Mouse (Mus musculus): ENCODE results near the gene Fam19a2. TPM values are rescaled to one million over a fixed set of nuclear protein-coding genes. Genes with fewer than 3 reads are reported as not detected.

Gene Fam19a2
- total RNA-seq (2021) = 10 to 100 TPM; 76.0 to 80.8 TPM

- peak; percentile 52 to 81 for DNase-seq (ENCODE audit: low spot score in 2 of 2)
These were observed at the start of gene Fam19a2 for GRCm38 (mm10) chr10:123263876-123264309. TSS of gene Fam19a2 (plus strand) at chr10:123263996.

GRCm38 (mm10) chr10:123222785-123223184 lies 41.0 kb upstream of the Fam19a2 start:
- DNase-seq (ENCODE audit: low spot score in 2 of 2) = no peak
- intact Hi-C loops (cut with DNase I) = no loop called here

More at GRCm38 (mm10) chr10:123263876-123264309, at the start of gene Fam19a2:
- intact Hi-C loops (cut with DNase I) = loop anchor here (10.0 kb wide), 1 partner anchor 1851 kb away; no protein-coding TSS in a partner anchor

GRCm38 (mm10) chr10:123229420-123229819 lies 34.4 kb upstream of the Fam19a2 start:
- DNase-seq (ENCODE audit: low spot score in 2 of 2) = no peak
- intact Hi-C loops (cut with DNase I) = no loop called here

GRCm38 (mm10) chr10:123248063-123248462 lies 15.7 kb upstream of the Fam19a2 start:
- DNase-seq (ENCODE audit: low spot score in 2 of 2) = no peak
- intact Hi-C loops (cut with DNase I) = no loop called here

GRCm38 (mm10) chr10:123251904-123252303 lies 11.9 kb upstream of the Fam19a2 start:
- DNase-seq (ENCODE audit: low spot score in 2 of 2) = no peak
- intact Hi-C loops (cut with DNase I) = no loop called here

GRCm38 (mm10) chr10:123254299-123254698 lies 9.5 kb upstream of the Fam19a2 start:
- intact Hi-C loops (cut with DNase I) = no loop called here
- peak; percentile 21 to 56 for DNase-seq (ENCODE audit: low spot score in 2 of 2)

- intact Hi-C loops (cut with DNase I) = no loop called here
- DNase-seq (ENCODE audit: low spot score in 2 of 2) = no peak
These were observed 8.0 kb upstream of the Fam19a2 start for GRCm38 (mm10) chr10:123255674-123256348.

- intact Hi-C loops (cut with DNase I) = loop anchor here (5.0 to 10.0 kb wide), 2 partner anchors 313 to 1850 kb away; no protein-coding TSS in a partner anchor
These were observed 830 bp downstream of the Fam19a2 start for GRCm38 (mm10) chr10:123264461-123265191.

GRCm38 (mm10) chr10:123265241-123265790 lies 1.5 kb downstream of the Fam19a2 start:
- DNase-seq (ENCODE audit: low spot score in 2 of 2) = peak; percentile 17 to 43
- intact Hi-C loops (cut with DNase I) = loop anchor here (5.0 to 10.0 kb wide), 2 partner anchors 312 to 1849 kb away; no protein-coding TSS in a partner anchor

More at GRCm38 (mm10) chr10:123264461-123265191, 830 bp downstream of the Fam19a2 start:
- DNase-seq (ENCODE audit: low spot score in 2 of 2) = peak; percentile 66 to 83

- peak; percentile 41 to 73 for DNase-seq (ENCODE audit: low spot score in 2 of 2)
- intact Hi-C loops (cut with DNase I) = loop anchor here (5.0 to 10.0 kb wide), 2 partner anchors 309 to 1846 kb away; no protein-coding TSS in a partner anchor
These were observed 4.8 kb downstream of the Fam19a2 start for GRCm38 (mm10) chr10:123268568-123268967.

- no peak for DNase-seq (ENCODE audit: low spot score in 2 of 2)
- intact Hi-C loops (cut with DNase I) = no loop called here
These were observed 10.8 kb downstream of the Fam19a2 start for GRCm38 (mm10) chr10:123274554-123274953.

GRCm38 (mm10) chr10:123307300-123307699 lies 43.5 kb downstream of the Fam19a2 start:
- intact Hi-C loops (cut with DNase I) = no loop called here
- no peak for DNase-seq (ENCODE audit: low spot score in 2 of 2)

- intact Hi-C loops (cut with DNase I) = no loop called here
- DNase-seq (ENCODE audit: low spot score in 2 of 2) = no peak
These were observed 62.5 kb downstream of the Fam19a2 start for GRCm38 (mm10) chr10:123326271-123326670.

GRCm38 (mm10) chr10:123341280-123341679 lies 77.5 kb downstream of the Fam19a2 start:
- no peak for DNase-seq (ENCODE audit: low spot score in 2 of 2)
- intact Hi-C loops (cut with DNase I) = no loop called here

- DNase-seq (ENCODE audit: low spot score in 2 of 2) = peak; percentile 38 to 77
- intact Hi-C loops (cut with DNase I) = no loop called here
These were observed 78.9 kb downstream of the Fam19a2 start for GRCm38 (mm10) chr10:123342591-123343236.

- intact Hi-C loops (cut with DNase I) = no loop called here
- no peak for DNase-seq (ENCODE audit: low spot score in 2 of 2)
These were observed 82.5 kb downstream of the Fam19a2 start for GRCm38 (mm10) chr10:123346301-123346700.

- intact Hi-C loops (cut with DNase I) = no loop called here
These were observed 89.9 kb downstream of the Fam19a2 start for GRCm38 (mm10) chr10:123353667-123354066.

GRCm38 (mm10) chr10:123357010-123357409 lies 93.2 kb downstream of the Fam19a2 start:
- DNase-seq (ENCODE audit: low spot score in 2 of 2) = no peak
- intact Hi-C loops (cut with DNase I) = no loop called here

More at GRCm38 (mm10) chr10:123353667-123354066, 89.9 kb downstream of the Fam19a2 start:
- DNase-seq (ENCODE audit: low spot score in 2 of 2) = no peak

GRCm38 (mm10) chr10:123360492-123360891 lies 96.7 kb downstream of the Fam19a2 start:
- no peak for DNase-seq (ENCODE audit: low spot score in 2 of 2)
- intact Hi-C loops (cut with DNase I) = no loop called here

GRCm38 (mm10) chr10:123364628-123365027 lies 100.8 kb downstream of the Fam19a2 start:
- intact Hi-C loops (cut with DNase I) = no loop called here
- DNase-seq (ENCODE audit: low spot score in 2 of 2) = peak in 1 of 2 experiments; percentile 80
